Mouse (Mus musculus) brain, embryonic 14.5 days (tissue): ENCODE measurements around the gene Kcnd3. TPM values are rescaled to one million over a fixed set of nuclear protein-coding genes. Genes with fewer than 3 reads are reported as not detected.

Experiments
- DNase-seq: peaks from one replicate; pipeline ENCODE4 v3.0.0-alpha.2; 2011; ENCODE audit warnings: low read depth
- CTCF ChIP-seq: fragments of 200-500 bp; IDR thresholded peaks from 2 replicates; pipeline ENCODE4 v1.5.1; 2012; ENCODE audit warnings: inconsistent platforms, mild to moderate bottlenecking, moderate library complexity, borderline replicate concordance; ENCODE audit not compliant: insufficient read depth, insufficient read length; ENCODE audit errors: extremely low read depth
- POLR2A ChIP-seq: fragments of 200-500 bp; IDR thresholded peaks from 2 replicates; pipeline ENCODE4 v1.6.1; 2012; ENCODE audit warnings: mild to moderate bottlenecking, inconsistent platforms, borderline replicate concordance; ENCODE audit not compliant: poor library complexity, insufficient read depth, insufficient read length, severe bottlenecking; ENCODE audit errors: extremely low read depth
- polyA plus RNA-seq: library from polyadenylated mRNA; depleted of rRNA; stranded (reverse); fragments of >200 nt; gene quantifications from 2 replicates; pipeline ENCODE4 v1.2.3, GENCODE M21; 2012

Kcnd3 gene
- polyA plus RNA-seq, 1 experiment = 32.0 TPM

GRCm38 (mm10) chr3:105675932-105676331 is 223.8 kb downstream of the Kcnd3 start:
- TF ChIP-seq CTCF (no peak), POLR2A (no peak)
- no peak for DNase-seq

DNA sequence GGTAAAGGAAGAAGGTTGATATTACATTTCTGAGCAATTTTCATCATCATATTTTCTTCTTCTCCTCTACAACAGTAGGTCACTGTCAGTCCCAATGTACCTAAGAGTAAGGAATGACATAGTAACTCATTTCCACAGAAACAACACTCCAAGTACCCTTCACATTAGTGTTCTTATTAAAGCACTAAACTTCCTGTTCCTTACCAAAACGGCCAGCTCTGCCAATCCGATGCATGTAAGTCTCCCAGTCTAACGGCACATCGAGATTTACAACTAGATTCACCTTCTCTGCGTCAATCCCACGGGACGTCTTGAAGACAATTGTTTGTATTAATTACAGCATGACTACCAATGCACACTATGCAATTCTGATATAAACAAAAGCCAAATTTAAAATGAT is 228.2 kb downstream of the Kcnd3 start:
- TF ChIP-seq CTCF (no peak), POLR2A (no peak)
- DNase-seq = no peak

DNA sequence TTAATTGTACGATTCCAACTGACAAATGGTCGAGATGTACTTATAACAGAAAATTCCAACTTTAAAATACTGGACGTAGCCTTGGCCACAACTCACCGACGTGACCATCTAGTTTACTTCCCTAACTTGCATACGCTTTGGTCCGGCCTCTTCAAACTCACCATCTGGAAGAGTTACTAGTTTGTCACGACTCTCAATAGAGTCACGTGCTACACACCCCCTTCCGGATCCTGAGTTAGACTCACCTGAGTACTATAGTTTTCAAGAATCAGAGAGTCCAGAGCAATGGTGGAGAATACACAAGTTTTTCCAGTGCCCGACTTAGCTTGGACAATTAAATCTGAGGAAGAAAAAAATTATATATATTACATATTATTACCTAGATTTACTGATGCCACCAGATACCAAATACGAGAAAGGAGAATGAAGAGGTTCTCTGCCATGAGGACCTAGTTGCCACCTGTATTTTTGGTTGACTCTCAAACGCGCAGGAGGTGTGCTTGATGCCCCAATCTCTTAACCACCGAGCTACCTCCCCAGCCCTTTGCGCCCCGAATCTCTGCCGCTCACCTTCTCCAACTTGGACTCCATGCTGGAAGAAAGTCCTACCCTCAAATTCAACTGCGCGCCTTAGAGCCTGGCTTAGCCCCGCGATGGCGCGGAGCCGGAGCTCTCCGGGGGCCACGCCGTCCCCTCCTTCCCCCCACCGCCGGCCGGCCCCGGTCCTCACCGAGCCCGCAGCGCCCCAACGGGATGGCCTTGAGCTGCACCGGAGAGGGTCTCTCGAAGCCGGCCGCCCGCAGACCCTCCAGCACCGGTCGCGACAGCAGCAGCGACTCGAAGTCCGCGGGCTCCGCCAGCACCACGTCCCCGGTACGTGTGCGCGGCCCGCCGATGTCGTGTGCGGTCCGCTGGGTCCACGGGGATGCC is 234.5 kb downstream of the Kcnd3 start:
- no peak for TF ChIP-seq POLR2A
- TF ChIP-seq CTCF = no peak
- DNase-seq = peak; percentile 8

DNA sequence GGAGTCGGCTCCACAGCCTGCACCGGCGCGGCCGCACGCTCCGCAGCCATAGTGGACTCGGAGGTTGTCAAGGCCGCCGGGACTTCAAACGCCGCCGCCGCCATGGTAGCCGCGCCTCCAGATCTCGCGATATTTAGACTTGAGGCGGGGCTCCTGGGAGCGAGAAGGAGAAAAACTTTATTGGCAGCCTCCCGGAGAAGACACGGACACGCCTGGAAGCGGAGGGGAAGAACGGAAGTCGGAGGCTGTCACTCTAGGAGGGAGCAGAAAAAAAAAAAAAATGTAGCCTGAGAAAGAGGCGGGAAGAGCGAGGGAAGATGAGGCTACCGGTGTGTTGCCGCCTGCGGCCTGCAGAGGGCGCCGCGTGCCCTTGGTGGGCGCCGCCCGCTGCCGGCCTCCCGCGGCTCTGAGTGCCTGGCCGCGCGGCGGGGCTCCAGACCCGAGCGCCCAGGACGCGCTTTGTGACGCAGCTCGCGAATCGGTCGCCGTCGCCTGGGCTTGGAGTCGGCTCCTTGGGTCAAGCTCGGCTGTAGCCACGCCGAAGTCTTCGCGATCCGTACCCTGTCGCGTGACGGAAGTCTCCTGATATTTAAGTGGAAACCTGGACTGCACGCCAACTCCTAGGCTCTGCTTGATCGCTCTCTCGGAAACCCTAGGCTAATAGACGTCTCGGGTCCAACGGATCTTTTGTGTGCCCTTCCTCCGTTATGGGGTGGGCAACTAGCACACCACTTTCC is 235.4 kb downstream of the Kcnd3 start, which contains the start of gene Ddx20:
Gene Ddx20 (minus strand): TSS at position 251 of the 737 bp plus-strand sequence.
- TF ChIP-seq POLR2A (peak; percentile 76), CTCF (peak; percentile 92)
- peak; percentile 99 for DNase-seq

- TF ChIP-seq POLR2A = no peak
- no peak for TF ChIP-seq CTCF
- no peak for DNase-seq
Observed at GRCm38 (mm10) chr3:105688536-105688935, 236.4 kb downstream of the Kcnd3 start.

DNA sequence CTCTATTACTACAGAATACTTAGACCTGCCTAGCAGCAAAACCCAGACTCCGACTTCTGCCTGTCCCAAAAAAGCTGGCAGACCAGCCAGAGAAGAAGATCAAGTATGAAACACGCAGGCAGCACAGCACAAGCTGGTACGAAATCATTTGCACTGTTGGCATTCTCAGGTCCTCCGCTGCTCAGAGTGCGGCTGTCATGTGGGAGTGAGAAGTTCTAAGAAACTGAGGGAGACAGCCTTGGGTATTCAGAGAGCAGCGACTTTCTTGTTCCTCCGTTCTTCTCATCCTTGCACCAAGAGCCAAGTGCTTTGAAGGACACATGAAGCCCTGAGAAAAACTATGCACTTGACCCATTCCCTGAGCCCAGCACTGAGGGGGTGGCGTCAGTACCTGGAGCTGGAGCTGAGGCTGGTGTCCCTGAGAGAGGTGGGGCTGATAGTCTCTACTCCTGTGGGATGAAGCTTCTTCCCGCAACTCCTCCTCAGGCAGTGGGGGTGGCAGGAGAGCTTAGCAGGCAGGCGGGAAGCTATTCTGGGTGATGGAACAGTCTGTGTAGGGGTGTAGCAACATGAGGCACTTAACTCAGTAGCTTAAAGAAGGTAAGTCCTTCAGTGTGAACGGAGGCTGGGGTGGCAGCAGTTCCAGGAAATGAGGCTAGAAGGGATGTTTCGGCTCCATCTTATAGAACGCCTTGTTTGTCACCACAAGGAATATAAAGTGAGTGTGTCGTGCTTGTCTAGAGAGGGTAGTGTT is 241.4 kb downstream of the Kcnd3 start:
- DNase-seq = no peak
- no peak for TF ChIP-seq CTCF
- no peak for TF ChIP-seq POLR2A

DNA sequence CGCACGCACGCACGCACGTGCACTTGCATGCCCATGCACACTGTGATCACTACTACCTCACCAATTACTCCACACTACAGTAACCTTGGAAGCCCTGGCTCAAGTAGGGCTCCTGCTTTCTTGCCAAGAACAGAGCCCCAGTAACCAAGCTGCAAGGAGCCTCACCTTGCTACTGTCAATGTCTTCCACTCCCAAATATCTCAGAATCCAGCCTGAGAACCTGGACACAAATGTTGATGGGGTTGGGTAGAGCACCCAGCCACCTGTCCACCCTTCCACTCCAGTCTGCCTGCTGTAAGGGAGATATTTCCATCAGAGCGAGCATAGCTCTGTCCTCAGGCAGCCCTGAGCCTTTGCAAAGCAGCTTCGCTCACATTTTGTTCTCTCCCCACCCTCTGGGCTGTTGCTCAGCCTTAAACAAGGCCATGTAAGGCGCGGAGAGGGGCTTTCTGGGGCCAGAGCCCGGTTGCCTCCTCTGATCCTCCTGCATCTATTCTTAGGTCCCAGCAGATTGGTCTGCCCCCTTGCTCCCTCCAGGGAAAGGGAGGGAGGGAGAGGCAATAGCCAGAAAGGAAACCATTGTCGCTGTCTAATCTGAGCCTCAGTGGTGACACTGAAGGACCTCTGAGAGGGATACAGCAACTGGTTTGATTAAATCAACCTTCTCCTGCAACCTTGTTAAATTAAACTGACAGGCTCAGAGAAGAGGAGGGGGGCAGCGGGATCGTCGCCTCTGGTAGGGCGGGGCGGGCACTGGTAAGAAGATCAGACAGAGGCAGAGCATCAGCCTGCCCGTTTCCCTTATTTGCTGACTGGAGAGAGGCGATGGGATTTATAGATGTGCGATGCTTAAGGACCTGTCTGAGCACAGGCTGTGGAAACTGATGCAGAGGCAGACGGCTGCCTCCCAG is 243.6 kb downstream of the Kcnd3 start:
- TF ChIP-seq POLR2A (no peak), CTCF (no peak)
- peak; percentile 74 for DNase-seq

DNA sequence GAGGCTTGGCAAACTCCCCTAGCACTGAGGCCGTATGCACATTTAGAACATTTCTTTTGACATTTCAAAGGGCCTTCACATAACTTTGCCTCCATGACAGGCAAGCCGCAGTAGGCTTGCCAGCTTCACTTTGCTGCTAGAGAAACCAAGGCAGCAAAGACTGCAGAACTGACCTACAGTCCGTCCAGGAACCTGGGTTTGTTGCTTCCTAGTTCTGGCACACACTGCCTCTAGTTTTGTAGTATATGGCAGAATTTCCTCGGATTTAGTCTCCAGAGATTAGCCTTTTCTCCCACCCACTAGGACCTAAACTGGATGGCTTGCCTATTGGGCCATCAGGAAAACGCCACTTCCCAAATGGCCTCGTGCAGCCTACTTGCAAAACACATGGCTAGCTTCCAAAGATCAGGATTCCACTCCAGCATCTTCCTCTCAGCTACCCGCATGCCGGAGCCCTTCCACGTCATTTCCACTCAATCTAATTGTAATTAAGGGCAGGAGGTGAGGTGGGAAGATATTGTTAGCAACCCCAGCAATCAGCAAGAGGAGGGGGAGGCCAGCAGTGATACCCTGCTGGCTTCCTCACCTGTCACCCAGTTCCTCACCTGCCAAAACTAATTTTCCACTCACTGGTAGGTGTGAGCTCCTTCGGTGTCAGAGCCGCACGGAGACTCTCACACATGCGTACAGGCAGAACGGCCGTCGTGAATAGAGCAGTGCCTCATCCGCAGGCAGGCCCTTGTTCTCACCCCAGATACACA is 244.4 kb downstream of the Kcnd3 start:
- peak; percentile 46 for DNase-seq
- no peak for TF ChIP-seq CTCF
- TF ChIP-seq POLR2A = no peak

GRCm38 (mm10) chr3:105697148-105697441 is 245.0 kb downstream of the Kcnd3 start:
- TF ChIP-seq CTCF = no peak
- TF ChIP-seq POLR2A = no peak
- peak; percentile 52 for DNase-seq
